Mouse (Mus musculus): Measurements from ENCODE around the gene Ldlrad3. TPM values are rescaled to one million over a fixed set of nuclear protein-coding genes. Genes with fewer than 3 reads are reported as not detected.

Ldlrad3 gene
- polyA plus RNA-seq, 1 experiment = 1.5 TPM

- WGBS = 93% methylated on average over 8 of the region's 8 CpGs
- no peak for DNase-seq (ENCODE audit: low read depth, low spot score)
These were observed 233.2 kb downstream of the Ldlrad3 start for GRCm38 (mm10) chr2:101952951-101953361.

GRCm38 (mm10) chr2:101950716-101951520 is 235.3 kb downstream of the Ldlrad3 start:
- DNase-seq (ENCODE audit: low read depth, low spot score) = no peak
- WGBS = 77% methylated on average over 7 of the region's 7 CpGs

GRCm38 (mm10) chr2:101935006-101935405 is 251.2 kb downstream of the Ldlrad3 start:
- no peak for DNase-seq (ENCODE audit: low read depth, low spot score)
- 90% methylated on average over 1 of the region's 1 CpGs for WGBS

GRCm38 (mm10) chr2:101933301-101933700 is 252.9 kb downstream of the Ldlrad3 start:
- DNase-seq (ENCODE audit: low read depth, low spot score) = no peak
- WGBS = 91% methylated on average over 3 of the region's 3 CpGs

GRCm38 (mm10) chr2:101932169-101932936 is 253.8 kb downstream of the Ldlrad3 start:
- DNase-seq (ENCODE audit: low read depth, low spot score) = peak; percentile 40
- WGBS = 40% methylated on average over 14 of the region's 14 CpGs

- 89% methylated on average over 12 of the region's 12 CpGs for WGBS
- no peak for DNase-seq (ENCODE audit: low read depth, low spot score)
These were observed 260.5 kb downstream of the Ldlrad3 start for GRCm38 (mm10) chr2:101925591-101926188.

GRCm38 (mm10) chr2:101925183-101925582 is 261.0 kb downstream of the Ldlrad3 start:
- no peak for DNase-seq (ENCODE audit: low read depth, low spot score)
- 52% methylated on average over 3 of the region's 3 CpGs for WGBS

GRCm38 (mm10) chr2:101923181-101923580 is 263.0 kb downstream of the Ldlrad3 start:
- WGBS = 27% methylated on average over 4 of the region's 4 CpGs
- peak; percentile 43 for DNase-seq (ENCODE audit: low read depth, low spot score)

GRCm38 (mm10) chr2:101922302-101922701 is 263.9 kb downstream of the Ldlrad3 start:
- no peak for DNase-seq (ENCODE audit: low read depth, low spot score)
- WGBS = 85% methylated on average over 4 of the region's 4 CpGs

GRCm38 (mm10) chr2:101920136-101920554 is 266.0 kb downstream of the Ldlrad3 start:
- WGBS = 75% methylated on average over 2 of the region's 2 CpGs
- DNase-seq (ENCODE audit: low read depth, low spot score) = no peak

- DNase-seq (ENCODE audit: low read depth, low spot score) = no peak
- 91% methylated on average over 7 of the region's 7 CpGs for WGBS
These were observed 267.7 kb downstream of the Ldlrad3 start for GRCm38 (mm10) chr2:101918518-101918917.

- DNase-seq (ENCODE audit: low read depth, low spot score) = no peak
- WGBS = 92% methylated on average over 15 of the region's 15 CpGs
These were observed 276.7 kb downstream of the Ldlrad3 start for GRCm38 (mm10) chr2:101909326-101910080.

- no peak for DNase-seq (ENCODE audit: low read depth, low spot score)
- WGBS = 79% methylated on average over 13 of the region's 13 CpGs
These were observed 277.4 kb downstream of the Ldlrad3 start for GRCm38 (mm10) chr2:101908773-101909172.

- no peak for DNase-seq (ENCODE audit: low read depth, low spot score)
- WGBS = 91% methylated on average over 10 of the region's 10 CpGs
These were observed 278.7 kb downstream of the Ldlrad3 start for GRCm38 (mm10) chr2:101907386-101908022.

GRCm38 (mm10) chr2:101906379-101906690 is 279.9 kb downstream of the Ldlrad3 start:
- 47% methylated on average over 5 of the region's 5 CpGs for WGBS
- no peak for DNase-seq (ENCODE audit: low read depth, low spot score)

GRCm38 (mm10) chr2:101905534-101906378 is 280.4 kb downstream of the Ldlrad3 start:
- peak; percentile 74 for DNase-seq (ENCODE audit: low read depth, low spot score)
- WGBS = 22% methylated on average over 21 of the region's 21 CpGs

- 87% methylated on average over 4 of the region's 4 CpGs for WGBS
- DNase-seq (ENCODE audit: low read depth, low spot score) = no peak
These were observed 284.0 kb downstream of the Ldlrad3 start for GRCm38 (mm10) chr2:101902196-101902595.
